Mouse (Mus musculus): ENCODE data around the gene Dmrtc1b. TPM values are rescaled to one million over a fixed set of nuclear protein-coding genes. Genes with fewer than 3 reads are reported as not detected.

Gene Dmrtc1b
- not detected in 2 replicates for polyA plus RNA-seq (2012)

DNA sequence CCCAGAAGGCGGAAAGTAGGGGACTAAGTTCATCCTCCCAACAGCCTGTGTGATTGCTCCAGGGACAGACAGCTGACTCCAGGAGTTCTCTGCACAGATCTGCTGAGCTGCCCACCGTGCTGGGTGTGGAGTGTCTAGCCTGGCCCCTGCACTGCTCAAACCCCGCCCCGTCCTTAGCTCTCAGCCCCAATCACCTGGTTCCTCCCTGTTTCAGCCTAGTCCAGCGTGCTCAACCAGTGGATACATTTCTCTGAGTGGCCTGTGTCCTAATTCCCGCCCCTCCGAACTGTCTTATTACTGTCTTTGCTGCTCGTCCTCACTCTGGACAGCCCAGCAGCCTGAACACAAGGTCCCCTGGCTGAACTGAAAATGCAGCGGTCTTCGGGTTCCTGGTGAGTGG, at the start of gene Dmrtc1b, which contains the start of gene Gm9112:
Dmrtc1b (plus strand) TSS at position 331 of the 400 bp plus-strand sequence.
Gm9112 (minus strand) TSS at position 101 of the 400 bp plus-strand sequence.

DNA sequence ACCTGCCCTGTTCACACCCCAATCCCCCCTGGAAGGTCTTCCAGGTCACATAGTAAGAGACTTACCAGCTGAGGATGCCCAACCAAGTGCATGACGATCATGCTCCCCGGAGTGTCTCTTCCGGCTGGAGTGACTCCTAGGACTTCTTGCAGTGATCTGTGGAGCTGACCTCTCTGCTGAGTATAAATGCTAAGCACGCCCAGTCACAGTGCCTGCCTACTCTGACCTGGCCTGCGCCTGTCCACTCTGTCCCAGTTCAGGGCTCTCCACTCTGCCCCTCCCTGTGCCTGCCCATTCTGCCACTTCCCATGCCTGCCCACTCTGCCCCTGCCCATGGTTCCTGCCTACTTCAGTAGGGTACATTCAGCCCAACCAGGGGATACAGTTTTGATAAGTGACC, 20.8 kb upstream of the Dmrtc1b start, which contains the start of gene Gm3880:
Gm3880 (minus strand) TSS at position 101 of the 400 bp plus-strand sequence.

Other genes starting within 250 kb of the Dmrtc1b start
- 5.6 and 9.8 TPM in 2 replicates for gene Hdac8, start 202.5 kb upstream of the Dmrtc1b start, polyA plus RNA-seq (2012)
- gene Phka1, start 63.6 kb upstream of the Dmrtc1b start, polyA plus RNA-seq (2012): 1.2 TPM in 2 replicates
- not detected in 2 replicates for gene Gm3880, start 20.9 kb upstream of the Dmrtc1b start, polyA plus RNA-seq (2012)
- not detected in 2 replicates for gene Gm9112, start 230 bp upstream of the Dmrtc1b start, polyA plus RNA-seq (2012)
- gene Dmrtc1c1, start 95.1 kb downstream of the Dmrtc1b start, polyA plus RNA-seq (2012): not detected in 2 replicates
- not detected in 2 replicates for gene Dmrtc1c2, start 146.8 kb downstream of the Dmrtc1b start, polyA plus RNA-seq (2012)
- gene 1700031F05Rik, start 160.1 kb downstream of the Dmrtc1b start, polyA plus RNA-seq (2012): not detected in 2 replicates
- gene Dmrtc1a, start 200.8 kb downstream of the Dmrtc1b start, polyA plus RNA-seq (2012): not detected in 2 replicates
- not detected in 2 replicates for gene 1700011M02Rik, start 201.0 kb downstream of the Dmrtc1b start, polyA plus RNA-seq (2012)
- not detected in 2 replicates for gene 1700018G05Rik, start 220.5 kb downstream of the Dmrtc1b start, polyA plus RNA-seq (2012)

Data from megakaryocyte-erythroid progenitor cell, adult 5 weeks (primary cell).